ENCODE assay signal across 1 mouse cellular context in the genomic region with DNA sequence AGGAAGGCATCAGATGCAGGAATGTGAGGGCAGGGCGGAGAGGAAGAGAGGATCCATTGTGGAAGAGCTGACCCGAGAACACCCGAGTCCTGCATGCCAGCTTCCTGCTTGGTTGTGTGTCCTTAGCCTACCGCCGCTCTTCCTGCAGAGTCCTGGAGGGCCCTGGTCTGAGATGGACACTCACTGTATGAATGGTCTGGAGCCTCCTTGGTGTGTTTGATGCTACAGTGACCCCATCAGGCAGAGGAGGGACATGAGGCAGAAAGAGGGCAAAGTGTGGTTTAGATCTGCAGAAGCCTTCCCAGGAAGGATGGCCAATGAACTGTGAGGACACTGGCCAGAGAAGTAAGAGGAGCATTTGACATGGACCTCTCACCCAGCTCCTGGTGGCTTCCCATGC.
TF ChIP-seq lines count a peak whose summit lies in the region.

No protein-coding gene starts in this region.

TF ChIP-seq in MEL, 35 proteins besides CTCF, POLR2A, EP300 and RAD21:
- TF ChIP-seq USF2 (IDR thresholded peaks at IDR 0.05; ENCODE audit: borderline replicate concordance in 1 of 2, insufficient read depth in 1 of 2, low read depth in 1 of 2, low read length in 2 of 2) (no peak), ZKSCAN1 (IDR thresholded peaks at IDR 0.05; ENCODE audit: low read depth, low read length) (no peak), UBTF (IDR thresholded peaks at IDR 0.05; ENCODE audit: borderline replicate concordance, insufficient read depth, low read depth, low read length) (no peak), JUND (IDR thresholded peaks at IDR 0.05; ENCODE audit: low read depth, low read length) (no peak), TAL1 (IDR thresholded peaks at IDR 0.05; ENCODE audit: low read length) (no peak), SIN3A (IDR thresholded peaks at IDR 0.05; ENCODE audit: low read length) (no peak), NELFE (IDR thresholded peaks at IDR 0.05; ENCODE audit: low read depth, low read length) (no peak), E2F4 (IDR thresholded peaks at IDR 0.05; ENCODE audit: borderline replicate concordance, low read depth, low read length) (no peak), MAZ (IDR thresholded peaks at IDR 0.05; ENCODE audit: low read depth, low read length) (no peak), MEF2A (IDR thresholded peaks at IDR 0.05; ENCODE audit: extremely low read depth, insufficient replicate concordance, low read depth, low read length, poor library complexity, severe bottlenecking) (no peak), USF1 (IDR thresholded peaks at IDR 0.05; ENCODE audit: low read depth, low read length) (no peak), ELF1 (IDR thresholded peaks at IDR 0.05; ENCODE audit: low read depth, low read length) (no peak), CHD1 (IDR thresholded peaks at IDR 0.05; ENCODE audit: low read depth, low read length) (no peak), SMC3 (IDR thresholded peaks at IDR 0.05; ENCODE audit: low read depth, low read length) (no peak), CHD2 (IDR thresholded peaks at IDR 0.05; ENCODE audit: low read length) (no peak), MYB (IDR thresholded peaks at IDR 0.05; ENCODE audit: low read depth, low read length) (no peak)
